Mouse (Mus musculus): ENCODE measurements at regions not wholly inside any gene's neighbourhood (a gene's known extent, or its start where the extent isn't known, plus 50 kb on each side); places are given as distances from the start of the nearest gene placed in this dataset.

DNA sequence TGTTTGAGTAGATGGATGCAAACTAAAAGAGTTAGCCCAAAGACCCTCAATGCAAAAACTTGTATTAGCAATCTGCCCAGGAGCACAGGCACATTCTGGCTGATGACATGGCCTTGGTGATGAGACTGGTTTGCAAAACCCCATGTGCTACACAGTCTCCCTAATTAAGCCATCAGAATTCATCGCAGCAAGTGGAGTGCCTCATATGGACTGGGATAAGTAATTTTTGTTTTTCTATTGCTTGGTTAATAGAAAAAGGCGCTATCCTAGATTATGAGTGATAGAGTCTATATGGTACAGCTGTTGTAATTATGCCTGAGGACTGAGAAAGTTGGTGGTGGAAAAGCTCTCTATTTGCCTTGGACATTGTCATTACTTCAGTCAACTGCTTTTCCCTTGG, 155.2 kb upstream of the Robo1 start:
- H3K9ac ChIP-seq (replicated peaks), result no peak overlapping the region
- no peaks in the 10 kb centered on the region for H3K27me3 ChIP-seq
- ATAC-seq, result no peak
- H3K4me3 ChIP-seq (replicated peaks), result no peak overlapping the region
- no peak overlapping the region for H3K4me2 ChIP-seq (replicated peaks)
- H3K9me3 ChIP-seq, result no peaks in the 10 kb centered on the region
- no peaks in the 10 kb centered on the region for H3K36me3 ChIP-seq
- no peaks in the 10 kb centered on the region for H3K4me1 ChIP-seq (replicated peaks)
- H3K27ac ChIP-seq, result no peak overlapping the region
- 83% methylated on average over 2 of the region's 2 CpGs for WGBS

DNA sequence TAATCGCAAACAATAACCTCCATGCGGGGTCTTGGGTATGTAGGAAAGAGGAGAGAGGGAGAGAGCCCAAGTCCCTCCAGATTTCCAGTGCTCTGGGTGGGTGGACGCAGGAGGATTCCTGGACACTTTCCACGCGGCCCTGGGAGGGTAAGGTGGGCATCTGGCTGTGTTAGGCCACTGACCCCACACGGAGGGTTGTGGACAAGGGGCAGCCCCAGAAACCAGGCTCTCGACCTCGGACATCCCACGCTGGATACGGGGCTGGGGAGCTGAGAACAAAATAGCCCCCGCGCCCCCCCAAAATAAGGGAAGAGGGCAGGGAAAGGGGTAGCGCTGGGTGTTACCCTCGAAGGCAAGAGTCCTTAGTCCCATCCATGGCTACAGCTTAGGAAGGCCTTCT, 150.2 kb upstream of the Robo1 start:
- Histone ChIP-seq H3K4me1 (replicated peaks) (no peaks in the 10 kb centered on the region), H3K4me2 (replicated peaks) (no peak overlapping the region), H3K4me3 (replicated peaks) (no peak overlapping the region), H3K36me3 (no peaks in the 10 kb centered on the region), H3K27ac (no peak overlapping the region), H3K9ac (replicated peaks) (no peak overlapping the region), H3K27me3 (no peaks in the 10 kb centered on the region), H3K9me3 (no peaks in the 10 kb centered on the region)
- ATAC-seq, result no peak
- 95% methylated on average over 14 of the region's 14 CpGs for WGBS

DNA sequence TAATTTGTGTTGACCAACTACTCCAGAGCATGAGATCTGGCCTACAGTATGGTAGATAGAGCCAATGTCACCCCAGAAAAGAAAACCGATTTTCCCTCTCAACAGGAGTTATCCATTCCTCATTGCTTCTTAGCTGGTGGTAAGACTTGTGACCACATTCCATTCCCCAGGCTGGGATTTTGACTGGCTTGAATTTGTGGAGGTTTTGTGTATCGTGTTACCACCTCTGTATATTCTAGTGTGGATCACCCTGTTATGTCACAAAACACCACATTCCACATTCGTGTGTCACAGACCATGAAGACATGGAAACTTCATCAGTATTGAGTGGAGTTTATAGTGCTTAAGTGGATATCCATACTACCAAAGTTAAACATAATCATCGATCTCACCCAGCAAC, 148.7 kb upstream of the Robo1 start:
- H3K4me1 ChIP-seq (replicated peaks), result no peaks in the 10 kb centered on the region
- H3K36me3 ChIP-seq, result no peaks in the 10 kb centered on the region
- no peak for ATAC-seq

DNA sequence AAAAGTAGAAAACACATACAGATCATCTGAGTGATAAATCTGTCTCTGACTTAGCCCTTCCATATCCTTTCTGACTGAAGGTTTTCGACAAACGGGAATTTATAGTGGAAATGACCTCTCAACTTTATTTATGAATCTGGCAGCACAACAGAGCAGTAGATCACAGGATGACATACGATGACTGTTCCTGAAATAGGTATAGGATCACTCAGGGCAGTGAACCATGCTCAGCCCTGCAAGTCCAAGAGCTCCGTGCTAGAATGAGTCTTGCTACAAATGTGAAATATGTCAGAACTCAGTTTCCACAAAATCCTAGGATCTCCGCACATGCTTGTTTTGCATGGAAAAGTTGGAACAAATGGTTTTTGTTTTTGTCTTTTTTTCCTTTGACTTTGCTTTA, 132.4 kb upstream of the Robo1 start:
- H3K4me3 ChIP-seq (replicated peaks), result no peak overlapping the region
- H3K9ac ChIP-seq (replicated peaks), result no peak overlapping the region
- WGBS, result 88% methylated on average over 5 of the region's 5 CpGs

More for the DNA sequence above, 148.7 kb upstream of the Robo1 start:
- H3K4me3 ChIP-seq (replicated peaks), result no peak overlapping the region
- H3K9ac ChIP-seq (replicated peaks), result no peak overlapping the region
- H3K4me2 ChIP-seq (replicated peaks), result no peak overlapping the region
- H3K27me3 ChIP-seq, result no peaks in the 10 kb centered on the region
- no peaks in the 10 kb centered on the region for H3K9me3 ChIP-seq
- 88% methylated on average over 4 of the region's 4 CpGs for WGBS
- H3K27ac ChIP-seq, result no peak overlapping the region

DNA sequence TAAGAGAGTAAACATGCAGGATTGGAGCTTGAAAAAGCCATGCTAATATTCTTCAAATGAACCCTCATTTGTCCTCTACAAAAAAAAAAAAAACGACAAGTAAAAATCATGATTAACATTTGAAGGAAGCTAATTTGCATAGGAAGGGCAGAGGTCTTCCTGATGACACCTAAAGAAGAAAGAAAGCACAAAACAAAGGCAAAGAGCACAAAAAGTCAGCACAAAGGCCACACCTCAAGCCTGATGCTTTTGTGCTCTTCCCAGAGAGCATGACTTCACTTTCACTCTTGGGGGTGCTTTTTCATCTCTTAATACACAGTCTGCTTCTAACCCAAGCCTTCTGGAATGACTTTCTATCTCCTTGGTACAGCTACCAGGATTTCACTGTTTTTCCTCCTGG, 113.8 kb upstream of the Robo1 start:
- Histone ChIP-seq H3K4me2 (replicated peaks) (no peak overlapping the region), H3K4me1 (replicated peaks) (0 out of 2 replicates have a peak, but pooled peaks cover 5% of the 10 kb centered on the region), H3K27ac (no peak overlapping the region), H3K9ac (replicated peaks) (no peak overlapping the region), H3K9me3 (no peaks in the 10 kb centered on the region), H3K27me3 (no peaks in the 10 kb centered on the region), H3K36me3 (no peaks in the 10 kb centered on the region), H3K4me3 (replicated peaks) (no peak overlapping the region)
- WGBS, result 4% methylated on average over 1 of the region's 1 CpGs
- ATAC-seq, result no peak

More for the DNA sequence above, 132.4 kb upstream of the Robo1 start:
- H3K4me2 ChIP-seq (replicated peaks), result no peak overlapping the region
- H3K27ac ChIP-seq, result no peak overlapping the region
- no peaks in the 10 kb centered on the region for H3K36me3 ChIP-seq
- ATAC-seq, result no peak
- H3K4me1 ChIP-seq (replicated peaks), result no peaks in the 10 kb centered on the region
- no peaks in the 10 kb centered on the region for H3K9me3 ChIP-seq
- H3K27me3 ChIP-seq, result no peaks in the 10 kb centered on the region

DNA sequence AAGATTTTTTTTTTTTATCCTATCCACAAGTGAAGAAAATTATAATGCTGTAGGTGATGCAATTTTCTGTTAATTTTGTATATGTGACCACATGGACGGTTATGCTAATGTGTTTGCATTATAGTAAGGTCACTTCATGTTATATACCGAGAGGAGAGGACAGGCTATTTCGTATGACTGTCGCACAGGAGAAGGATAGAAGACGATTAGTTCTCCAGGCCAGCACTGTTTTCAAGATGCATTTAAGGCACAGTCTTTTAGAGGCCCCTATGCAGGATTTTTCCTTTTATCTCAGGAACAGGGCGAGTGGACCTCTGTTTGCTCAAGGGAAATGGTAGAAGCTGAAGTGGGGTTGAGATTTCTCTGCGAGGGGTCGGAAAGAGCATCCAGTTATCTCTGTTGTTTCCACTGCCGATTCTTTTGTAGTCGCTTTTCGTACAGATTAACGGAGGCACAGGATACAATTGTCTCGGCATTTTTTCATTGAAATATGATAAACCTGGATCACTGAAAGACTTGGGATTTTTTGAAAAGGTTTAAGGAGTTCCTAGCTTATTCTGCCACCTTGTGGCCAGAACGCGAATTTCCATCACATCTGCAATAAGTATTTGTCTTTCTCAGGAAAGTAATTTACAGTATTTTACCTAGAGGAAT, 92.6 kb upstream of the Robo1 start:
- Histone ChIP-seq H3K4me2 (replicated peaks) (peak overlapping the region; percentile 49), H3K36me3 (no peaks in the 10 kb centered on the region), H3K9me3 (no peaks in the 10 kb centered on the region), H3K9ac (replicated peaks) (peak overlapping the region; percentile 58), H3K27ac (peak overlapping the region; percentile 79), H3K4me1 (replicated peaks) (peaks cover 9% of the 10 kb centered on the region), H3K27me3 (no peaks in the 10 kb centered on the region), H3K4me3 (replicated peaks) (peak overlapping the region; percentile 28)
- ATAC-seq, result peak; percentile 74
- 32% methylated on average over 15 of the region's 15 CpGs for WGBS

DNA sequence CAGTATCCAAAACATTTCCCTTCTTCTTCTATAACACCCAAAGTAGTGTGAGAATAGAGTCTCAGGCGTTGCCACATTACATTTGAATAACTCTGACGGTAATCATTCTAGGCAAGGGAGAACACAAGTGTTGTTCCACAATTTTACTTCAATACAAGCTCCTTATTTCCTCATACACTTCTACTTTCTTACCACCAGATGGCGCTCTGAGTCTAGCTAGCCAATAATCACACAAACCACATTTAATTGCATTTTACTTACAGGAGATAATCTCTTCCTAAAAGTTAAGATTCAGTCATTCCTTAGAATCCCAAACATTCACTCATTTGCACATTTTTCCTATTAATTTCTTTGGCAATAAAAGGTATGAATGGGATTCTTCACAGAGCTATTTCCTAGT, 90.1 kb upstream of the Robo1 start:
- 0% methylated on average over 3 of the region's 3 CpGs for WGBS
- Histone ChIP-seq H3K4me2 (replicated peaks) (no peak overlapping the region), H3K9me3 (no peaks in the 10 kb centered on the region)

DNA sequence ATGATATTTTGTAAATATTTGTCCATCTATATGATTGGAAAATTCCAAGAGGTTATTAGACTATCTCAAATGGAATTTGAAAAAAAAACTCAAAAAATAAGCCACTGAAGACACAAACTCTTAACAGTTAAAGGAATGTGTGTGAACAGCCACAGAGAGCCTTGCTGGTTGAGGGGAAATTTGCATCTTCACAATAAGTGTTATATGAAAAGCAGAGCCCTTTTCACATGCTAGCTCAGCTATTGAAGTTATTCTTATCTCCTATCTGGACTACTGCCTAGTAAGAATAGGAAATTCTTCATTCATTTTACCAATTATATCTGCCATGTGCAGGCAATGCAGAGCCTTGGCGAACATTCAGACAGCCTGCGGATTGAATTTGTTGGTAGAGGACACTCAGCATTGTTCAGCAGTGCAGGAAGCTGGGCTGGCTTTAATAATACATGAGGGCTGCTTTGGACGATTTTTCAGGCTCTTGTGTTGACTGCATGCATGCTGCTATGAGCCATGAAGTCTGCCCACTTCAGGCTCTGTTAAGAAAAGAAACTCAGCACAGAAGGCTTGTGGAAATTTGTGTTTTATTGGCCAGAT, 86.1 kb upstream of the Robo1 start:
- 2% methylated on average over 3 of the region's 3 CpGs for WGBS
- no peak overlapping the region for H3K4me3 ChIP-seq (replicated peaks)
- peak overlapping the region; percentile 9; the same call in 1 of the 2 replicates for H3K4me2 ChIP-seq (replicated peaks)
- H3K9me3 ChIP-seq, result no peaks in the 10 kb centered on the region
- peak; percentile 94 for ATAC-seq
- no peak overlapping the region for H3K9ac ChIP-seq (replicated peaks)
- no peaks in the 10 kb centered on the region for H3K36me3 ChIP-seq
- H3K27ac ChIP-seq, result peak overlapping the region; percentile 79
- H3K4me1 ChIP-seq (replicated peaks), result peaks cover 18% of the 10 kb centered on the region
- H3K27me3 ChIP-seq, result no peaks in the 10 kb centered on the region

More for the DNA sequence above, 90.1 kb upstream of the Robo1 start:
- Histone ChIP-seq H3K9ac (replicated peaks) (no peak overlapping the region), H3K27me3 (no peaks in the 10 kb centered on the region), H3K27ac (no peak overlapping the region), H3K4me1 (replicated peaks) (peaks cover 19% of the 10 kb centered on the region), H3K36me3 (no peaks in the 10 kb centered on the region), H3K4me3 (replicated peaks) (no peak overlapping the region)
- ATAC-seq, result no peak

DNA sequence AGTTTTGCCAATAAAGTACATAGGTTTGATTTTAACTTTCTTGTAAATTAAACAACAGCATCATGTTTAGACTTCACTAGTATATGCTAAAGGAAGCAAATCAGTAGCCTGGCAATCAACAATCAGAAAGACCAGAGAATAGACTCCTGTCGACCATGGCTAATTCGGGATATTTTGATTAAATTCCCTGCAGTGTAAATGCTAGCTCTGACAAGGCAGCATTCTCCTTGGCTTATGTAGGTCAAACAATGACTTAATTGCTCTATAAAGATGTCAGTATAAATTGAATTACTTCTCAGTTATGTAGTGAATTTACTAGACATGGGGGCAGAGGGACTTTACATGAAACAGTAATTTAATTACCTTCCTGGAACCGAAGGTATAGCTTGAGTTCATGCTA, 84.2 kb upstream of the Robo1 start:
- Histone ChIP-seq H3K27ac (no peak overlapping the region), H3K9ac (replicated peaks) (no peak overlapping the region), H3K4me3 (replicated peaks) (no peak overlapping the region), H3K4me1 (replicated peaks) (peaks cover 18% of the 10 kb centered on the region), H3K4me2 (replicated peaks) (no peak overlapping the region), H3K27me3 (no peaks in the 10 kb centered on the region), H3K9me3 (no peaks in the 10 kb centered on the region), H3K36me3 (no peaks in the 10 kb centered on the region)
- ATAC-seq, result peak; percentile 59; the same call in 1 of the 2 replicates
- whole genome bisulfite sequencing, result 36% methylated on average over 3 of the region's 3 CpGs

DNA sequence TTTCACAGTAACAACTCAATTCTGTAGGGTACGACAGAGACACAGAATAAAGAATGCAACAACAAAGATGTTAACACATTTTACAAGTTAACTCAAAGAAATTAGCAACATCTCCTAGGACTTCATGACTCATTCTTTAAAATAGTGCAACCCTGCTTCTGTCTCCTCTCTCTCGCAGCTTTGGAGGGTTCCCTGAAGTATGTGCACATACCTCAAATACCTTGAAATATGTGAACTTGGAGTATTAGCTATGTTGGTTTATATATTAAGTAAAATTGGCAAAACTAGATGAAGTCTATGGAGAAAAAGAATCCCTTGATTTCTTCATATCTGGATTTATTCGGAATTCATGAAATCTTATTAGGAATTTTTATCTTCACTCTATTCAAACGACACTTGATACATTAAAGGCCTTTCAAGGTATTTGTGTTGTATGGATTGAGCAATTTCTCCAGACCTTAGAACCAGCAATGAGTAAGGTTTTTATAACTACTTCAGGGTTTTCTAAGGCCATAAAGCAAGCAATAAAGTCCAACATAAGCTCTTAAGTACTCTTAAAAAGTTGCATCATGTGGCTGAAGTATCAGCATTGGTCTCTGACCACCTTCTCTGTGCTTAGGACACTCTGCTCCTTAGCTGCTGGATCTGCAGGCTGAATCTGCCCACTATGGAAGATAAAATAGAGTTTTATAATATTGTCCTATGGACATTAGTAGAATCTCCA, 82.8 kb upstream of the Robo1 start:
- ATAC-seq, result no peak
- H3K9ac ChIP-seq (replicated peaks), result no peak overlapping the region
- H3K9me3 ChIP-seq, result no peaks in the 10 kb centered on the region
- H3K4me1 ChIP-seq (replicated peaks), result peaks cover 18% of the 10 kb centered on the region
- H3K4me2 ChIP-seq (replicated peaks), result no peak overlapping the region
- WGBS, result 84% methylated on average over 4 of the region's 4 CpGs
- H3K27ac ChIP-seq, result no peak overlapping the region
- H3K4me3 ChIP-seq (replicated peaks), result no peak overlapping the region
- H3K36me3 ChIP-seq, result no peaks in the 10 kb centered on the region
- no peaks in the 10 kb centered on the region for H3K27me3 ChIP-seq

DNA sequence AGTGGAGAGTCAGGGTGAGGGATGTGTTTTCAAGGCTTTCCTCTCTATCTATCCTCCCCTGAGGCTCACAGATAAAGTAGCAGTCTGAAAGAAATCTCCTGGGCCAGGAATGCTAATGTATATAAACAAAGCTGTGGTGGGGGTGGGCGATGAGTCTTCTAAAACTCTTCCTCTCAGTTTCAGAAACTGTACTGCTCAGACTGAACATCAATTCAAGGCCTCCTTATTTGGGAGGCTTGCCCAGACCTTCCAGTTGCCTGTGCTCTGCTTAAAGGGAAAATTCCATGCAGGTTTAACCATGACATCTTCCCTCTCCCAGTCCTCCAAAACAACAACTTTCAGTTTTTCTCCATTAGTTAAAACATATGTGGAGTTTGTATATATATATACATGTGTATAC, 73.7 kb upstream of the Robo1 start:
- H3K9me3 ChIP-seq, result no peaks in the 10 kb centered on the region
- H3K27me3 ChIP-seq, result no peaks in the 10 kb centered on the region
- H3K27ac ChIP-seq, result no peak overlapping the region
- ATAC-seq, result no peak
- WGBS, result 50% methylated on average over 1 of the region's 1 CpGs
- H3K4me2 ChIP-seq (replicated peaks), result no peak overlapping the region
- H3K4me1 ChIP-seq (replicated peaks), result no peaks in the 10 kb centered on the region; the same call in 1 of the 2 replicates
- no peaks in the 10 kb centered on the region for H3K36me3 ChIP-seq
- H3K4me3 ChIP-seq (replicated peaks), result no peak overlapping the region
- no peak overlapping the region for H3K9ac ChIP-seq (replicated peaks)

DNA sequence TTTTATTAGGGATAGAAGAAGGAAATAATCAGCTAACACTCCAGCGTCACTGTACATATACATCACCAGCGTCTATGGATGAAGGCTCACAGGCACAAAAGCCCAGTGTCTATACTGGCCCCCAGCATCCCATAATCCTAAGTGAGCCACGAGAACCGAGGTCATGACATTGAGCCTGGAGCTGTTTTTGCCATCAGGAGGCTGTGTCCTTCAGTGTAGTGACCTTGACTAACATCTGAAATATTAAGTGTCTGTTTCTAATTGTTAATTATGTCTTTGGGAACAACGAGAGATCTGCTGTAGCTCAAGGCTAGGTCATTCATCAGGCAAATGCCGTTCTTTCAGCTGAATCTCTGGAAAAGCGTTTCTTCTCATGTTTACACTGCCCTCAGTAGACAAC, 68.5 kb upstream of the Robo1 start:
- Histone ChIP-seq H3K9me3 (no peaks in the 10 kb centered on the region), H3K9ac (replicated peaks) (no peak overlapping the region), H3K36me3 (no peaks in the 10 kb centered on the region), H3K4me3 (replicated peaks) (no peak overlapping the region), H3K27ac (no peak overlapping the region), H3K27me3 (no peaks in the 10 kb centered on the region), H3K4me2 (replicated peaks) (no peak overlapping the region), H3K4me1 (replicated peaks) (peaks cover 6% of the 10 kb centered on the region; the same call in 1 of the 2 replicates)
- 74% methylated on average over 7 of the region's 7 CpGs for WGBS
- ATAC-seq, result no peak

Data from midbrain, embryonic 13.5 days (tissue).